Mouse (Mus musculus): ENCODE measurements at regions not wholly inside any gene's neighbourhood (a gene's known extent, or its start where the extent isn't known, plus 50 kb on each side); places are given as distances from the start of the nearest gene placed in this dataset.

- DNase-seq (ENCODE audit: low spot score): no peak
Observed at GRCm38 (mm10) chr15:36347333-36347845, 660.2 kb downstream of the Zfp706 start.

DNA sequence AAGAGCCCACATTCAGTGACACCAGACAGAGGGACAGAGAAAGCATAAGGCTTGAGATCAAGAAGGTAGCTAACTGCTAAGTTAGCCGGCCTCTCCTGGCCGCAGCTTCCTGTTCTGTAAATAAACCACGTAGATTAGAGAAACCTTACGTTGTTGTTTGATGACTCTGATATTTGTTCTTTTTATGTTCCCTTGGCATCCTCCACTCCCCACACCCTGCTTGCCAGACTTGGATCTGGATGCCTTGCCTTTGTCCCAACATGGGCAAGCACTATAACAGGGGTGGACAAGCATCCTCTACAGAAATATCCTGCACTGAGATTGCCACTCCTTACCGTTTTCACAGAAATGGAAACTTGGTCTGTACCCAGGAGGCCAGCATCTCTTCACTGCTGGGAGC, 661.4 kb downstream of the Zfp706 start:
- DNase-seq (ENCODE audit: low spot score): no peak

DNA sequence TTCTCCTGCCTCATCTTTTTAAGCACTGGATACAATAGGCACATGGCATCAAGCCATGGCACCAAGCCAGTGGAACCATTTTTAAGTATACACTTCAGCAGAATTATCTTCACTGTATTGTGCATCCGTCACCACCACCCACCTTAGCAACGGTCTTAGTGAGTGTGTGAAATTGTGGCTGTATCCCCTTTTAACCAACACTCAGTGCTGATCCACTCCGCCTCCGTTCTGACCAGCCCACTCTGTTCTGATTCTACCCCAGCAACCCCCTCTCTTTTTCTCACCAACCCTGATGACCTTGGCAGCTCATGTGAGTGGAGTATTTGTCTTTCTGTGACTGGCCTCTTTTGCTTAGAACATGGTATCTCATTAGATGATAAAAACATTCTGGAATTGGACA, 662.2 kb downstream of the Zfp706 start:
- DNase-seq (ENCODE audit: low spot score): no peak

DNA sequence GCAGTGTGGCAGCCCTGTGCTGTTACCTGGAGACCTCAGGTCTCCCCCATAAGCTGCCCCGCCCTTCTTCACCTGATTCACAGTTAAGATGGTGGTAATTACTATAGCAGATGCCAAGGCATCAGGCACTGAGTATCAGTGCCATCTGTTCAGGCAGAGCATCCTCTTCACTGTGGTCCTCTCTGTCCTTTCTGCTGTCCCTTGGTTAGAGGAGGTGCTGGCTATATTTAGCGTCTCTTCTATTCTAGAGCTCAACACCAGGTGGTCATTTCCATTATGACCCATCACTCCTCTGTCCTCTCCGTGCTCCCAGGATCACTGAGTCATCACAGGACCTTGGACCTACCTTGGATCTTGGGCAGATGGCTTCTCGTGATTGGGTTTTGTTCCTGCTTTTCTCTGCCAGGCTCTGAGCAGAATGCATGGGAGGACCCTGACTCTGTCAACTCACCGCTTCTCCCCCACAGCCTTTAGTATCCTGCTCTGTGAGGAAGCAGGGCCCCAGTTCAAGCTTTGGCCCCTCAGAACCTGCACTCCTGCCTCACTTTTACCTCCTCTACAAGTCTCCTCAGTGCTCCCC, 667.5 kb downstream of the Zfp706 start:
- no peak for DNase-seq (ENCODE audit: low spot score)

DNA sequence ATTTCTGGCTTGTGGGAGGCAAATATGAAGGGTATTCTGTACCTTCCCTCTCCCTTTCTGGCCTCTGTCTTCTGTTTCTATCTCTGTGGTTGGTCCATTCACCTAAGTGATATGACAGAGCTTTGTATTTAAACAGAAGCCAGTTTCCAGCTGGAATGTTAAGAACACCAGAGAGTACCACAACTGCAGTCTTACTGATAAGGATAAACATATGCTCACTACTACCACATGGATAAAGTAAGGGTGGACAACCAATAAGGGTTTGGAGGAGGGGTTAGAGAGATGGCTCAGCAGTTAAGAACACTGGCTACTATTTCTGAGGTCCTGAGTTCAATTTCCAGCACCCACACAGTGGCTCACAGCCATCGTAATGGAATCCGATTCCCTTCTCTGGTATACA, 668.8 kb downstream of the Zfp706 start:
- DNase-seq (ENCODE audit: low spot score): peak; percentile 68

GRCm38 (mm10) chr15:36336857-36337256, 670.7 kb downstream of the Zfp706 start:
- DNase-seq (ENCODE audit: low spot score): no peak

DNA sequence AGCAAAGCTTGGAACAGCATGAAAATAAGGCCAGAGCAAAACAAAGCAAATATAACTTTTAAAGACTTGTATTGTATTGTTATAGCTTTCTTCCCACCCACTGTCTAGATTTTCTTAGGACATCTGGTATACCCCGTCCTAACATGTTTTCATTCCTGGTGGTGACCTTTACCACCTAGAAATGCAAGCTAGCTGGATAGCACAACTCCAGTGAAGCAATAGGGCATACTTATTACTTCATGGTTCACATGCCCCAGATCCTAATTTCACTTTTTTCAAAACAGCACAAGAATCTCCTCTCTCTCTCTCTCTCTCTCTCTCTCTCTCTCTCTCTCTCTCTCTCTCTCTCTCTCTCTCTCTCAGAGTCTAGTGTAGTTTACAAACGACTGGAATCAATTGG, 672.5 kb downstream of the Zfp706 start:
- no peak for DNase-seq (ENCODE audit: low spot score)

DNA sequence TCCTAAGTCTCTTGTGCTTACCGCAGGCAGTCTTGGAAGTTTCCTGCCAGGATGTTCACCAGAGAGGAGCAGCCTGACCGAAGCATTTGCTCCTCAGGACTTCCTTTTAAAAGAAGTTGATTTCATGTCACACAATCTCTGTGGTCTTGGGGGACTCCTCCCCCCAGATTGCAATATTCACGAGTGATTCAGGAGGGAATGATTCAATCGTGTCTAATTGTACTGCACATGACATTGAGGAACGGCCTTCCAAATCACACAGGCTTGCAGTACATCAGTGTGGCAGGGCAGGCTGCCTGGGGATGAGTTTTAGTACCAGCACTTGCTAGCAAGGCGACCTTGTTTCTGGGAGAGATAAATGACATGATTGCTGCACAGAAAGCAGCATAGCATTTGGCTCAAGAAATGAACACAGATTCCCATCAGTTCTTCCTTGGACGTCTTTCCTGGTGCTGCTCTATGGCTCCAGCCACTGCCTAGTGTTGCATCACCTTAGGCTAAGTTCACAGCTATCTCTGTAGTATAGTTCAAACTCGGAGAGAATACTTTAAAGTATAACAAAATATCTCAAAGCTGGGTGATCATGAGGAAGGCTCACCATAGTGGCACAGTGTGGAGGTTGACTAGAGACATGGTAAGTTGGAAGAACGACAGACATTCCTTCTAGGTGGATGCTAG, 673.0 kb downstream of the Zfp706 start:
- no peak for DNase-seq (ENCODE audit: low spot score)

DNA sequence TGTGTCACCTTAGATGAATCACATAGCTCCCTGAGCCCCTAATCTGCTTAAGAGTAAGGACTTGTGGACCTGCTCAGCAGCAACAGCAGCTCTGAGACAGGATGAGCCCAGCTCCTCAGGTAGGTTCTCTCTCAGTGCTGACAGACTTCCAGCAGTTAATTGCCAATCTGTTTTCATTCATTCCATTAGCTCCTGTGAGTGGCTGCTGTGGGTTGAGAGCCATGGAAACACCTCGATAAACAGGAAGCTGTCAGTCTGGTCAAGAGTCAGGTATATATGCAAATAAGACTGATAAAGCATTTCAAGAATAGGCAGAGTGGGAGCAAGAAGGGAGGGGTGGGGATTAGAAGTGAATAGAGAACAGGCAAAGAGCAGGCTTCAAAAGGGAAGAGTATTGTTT, 673.7 kb downstream of the Zfp706 start:
- no peak for DNase-seq (ENCODE audit: low spot score)

- no peak for DNase-seq (ENCODE audit: low spot score)
Observed at GRCm38 (mm10) chr15:36333265-36333664, 674.3 kb downstream of the Zfp706 start.
